Mouse (Mus musculus) layer of hippocampus, adult 2 months (tissue): ENCODE measurements around the gene Acsbg1. TPM values are rescaled to one million over a fixed set of nuclear protein-coding genes. Genes with fewer than 3 reads are reported as not detected.
"Not testable (repeated sequence)": the region's sequence is repeated elsewhere in the genome, so short reads cannot be mapped to it uniquely, and the experiment has no call there.

Experiments used
- DNase-seq, 2 experiments: peaks; one replicate each; pipeline ENCODE4 v3.0.0; 2022; ENCODE audit warnings: low spot score in 2 of 2
- H3K27ac ChIP-seq: fragments of 200-600 bp; 2 replicates; pipeline ENCODE4 v1.8.1; 2022
- H3K4me3 ChIP-seq: fragments of 200-600 bp; 2 replicates; pipeline ENCODE4 v1.8.1; 2022; ENCODE audit warnings: mild to moderate bottlenecking
- CTCF ChIP-seq: fragments of 200-600 bp; conservative IDR thresholded peaks from 2 replicates; pipeline ENCODE4 v1.8.1; 2022; ENCODE audit warnings: antibody characterized with exemption, mild to moderate bottlenecking, moderate library complexity
- total RNA-seq, 2 experiments: library from RNA; stranded (reverse); gene quantifications; 2 replicates each; pipeline ENCODE4 v1.2.3; 2021

The Acsbg1 gene
- total RNA-seq, 2 experiments from 2014 or later = 106 to 111 TPM

- TF ChIP-seq CTCF = peak; percentile 29; the same call in 1 of the 2 replicates
- H3K27ac ChIP-seq, DNase-seq: not testable (repeated sequence)
- peak overlapping the region; percentile 51 for H3K4me3 ChIP-seq
These were observed 29.7 kb upstream of the Acsbg1 start for GRCm38 (mm10) chr9:54691241-54691805.

GRCm38 (mm10) chr9:54690697-54691096 lies 29.0 kb upstream of the Acsbg1 start:
- not testable (repeated sequence) for DNase-seq, H3K4me3 ChIP-seq, H3K27ac ChIP-seq

- no peak for TF ChIP-seq CTCF
- Histone ChIP-seq H3K4me3 (no peak overlapping the region), H3K27ac (no peak overlapping the region)
- no peak for DNase-seq
These were observed 27.8 kb upstream of the Acsbg1 start for GRCm38 (mm10) chr9:54689446-54689845.

GRCm38 (mm10) chr9:54687246-54688236 lies 25.9 kb upstream of the Acsbg1 start:
- no peak for TF ChIP-seq CTCF

GRCm38 (mm10) chr9:54683814-54684605 lies 22.3 kb upstream of the Acsbg1 start:
- Histone ChIP-seq H3K4me3 (no peak overlapping the region), H3K27ac (no peak overlapping the region)
- no peak for TF ChIP-seq CTCF
- DNase-seq = no peak

More at GRCm38 (mm10) chr9:54687246-54688236, 25.9 kb upstream of the Acsbg1 start:
- Histone ChIP-seq H3K27ac (peak overlapping the region; percentile 28; the same call in 1 of the 2 replicates), H3K4me3 (no peak overlapping the region)
- DNase-seq = peak; percentile 50 to 59

GRCm38 (mm10) chr9:54682846-54683245 lies 21.2 kb upstream of the Acsbg1 start:
- no peak overlapping the region for H3K4me3 ChIP-seq
- no peak overlapping the region for H3K27ac ChIP-seq
- no peak for TF ChIP-seq CTCF
- no peak for DNase-seq

GRCm38 (mm10) chr9:54676531-54676986 lies 14.9 kb upstream of the Acsbg1 start:
- peak; percentile 82 for TF ChIP-seq CTCF
- DNase-seq = peak; percentile 68 to 75
- peak overlapping the region; percentile 49 for H3K4me3 ChIP-seq
- H3K27ac ChIP-seq = no peak overlapping the region

- TF ChIP-seq CTCF = no peak
- Histone ChIP-seq H3K27ac (no peak overlapping the region), H3K4me3 (no peak overlapping the region)
- no peak for DNase-seq
These were observed 12.2 kb upstream of the Acsbg1 start for GRCm38 (mm10) chr9:54673887-54674286.

- Histone ChIP-seq H3K27ac (no peak overlapping the region), H3K4me3 (no peak overlapping the region)
- no peak for DNase-seq
- no peak for TF ChIP-seq CTCF
These were observed 10.3 kb upstream of the Acsbg1 start for GRCm38 (mm10) chr9:54671962-54672361.

- TF ChIP-seq CTCF = no peak
- peak overlapping the region; percentile 81; the same call in 1 of the 2 replicates for H3K27ac ChIP-seq
- peak; percentile 61 to 70 for DNase-seq
These were observed 6.8 kb upstream of the Acsbg1 start for GRCm38 (mm10) chr9:54668455-54668854.

GRCm38 (mm10) chr9:54666116-54666515 lies 4.4 kb upstream of the Acsbg1 start:
- 0 out of 2 replicates have a peak, but pooled peaks have one; percentile 17 for TF ChIP-seq CTCF
- H3K27ac ChIP-seq = no peak overlapping the region
- no peak overlapping the region for H3K4me3 ChIP-seq
- no peak for DNase-seq

More at GRCm38 (mm10) chr9:54668455-54668854, 6.8 kb upstream of the Acsbg1 start:
- H3K4me3 ChIP-seq = no peak overlapping the region

- no peak for DNase-seq
These were observed 2.7 kb upstream of the Acsbg1 start for GRCm38 (mm10) chr9:54664358-54664757.

More at GRCm38 (mm10) chr9:54664358-54664757, 2.7 kb upstream of the Acsbg1 start:
- peak overlapping the region; percentile 67; the same call in 1 of the 2 replicates for H3K27ac ChIP-seq
- no peak overlapping the region; the same call in 1 of the 2 replicates for H3K4me3 ChIP-seq
- TF ChIP-seq CTCF = no peak
